Mouse (Mus musculus) G1E (cell line): ENCODE measurements at regions not wholly inside any gene's neighbourhood (a gene's known extent, or its start where the extent isn't known, plus 50 kb on each side); places are given as distances from the start of the nearest gene placed in this dataset.

Experiments
- ATAC-seq: 2 replicates; pipeline ENCODE4 v1.8.0; 2016; ENCODE audit warnings: mild to moderate bottlenecking; ENCODE audit not compliant: insufficient number of reproducible peaks, poor library complexity, low FRiP score, severe bottlenecking; ENCODE audit errors: extremely low read depth
- DNase-seq: peaks from one replicate; pipeline ENCODE4 v3.0.0; 2012; ENCODE audit warnings: low spot score
- H3K27me3 ChIP-seq: 2 replicates; pipeline ENCODE4 v1.6.1; 2012; ENCODE audit warnings: mild to moderate bottlenecking, low read length, inconsistent platforms; ENCODE audit not compliant: insufficient read depth
- H3K36me3 ChIP-seq: replicated peaks from 2 replicates; pipeline ENCODE3; 2012; ENCODE audit warnings: mild to moderate bottlenecking, inconsistent platforms
- H3K4me1 ChIP-seq: 2 replicates; pipeline ENCODE4 v1.6.1; 2012; ENCODE audit warnings: low read depth, low read length, inconsistent platforms, mixed read lengths; ENCODE audit not compliant: insufficient read depth
- H3K4me3 ChIP-seq: 2 replicates; pipeline ENCODE4 v1.5.1; 2012; ENCODE audit warnings: low read depth, mild to moderate bottlenecking, inconsistent platforms, low read length, moderate library complexity, mixed read lengths
- H3K9me3 ChIP-seq: replicated peaks from 2 replicates; pipeline ENCODE4 v1.6.1; 2012; ENCODE audit warnings: inconsistent platforms
- CTCF ChIP-seq: IDR thresholded peaks from 2 replicates; pipeline ENCODE4 v1.5.1; 2012; ENCODE audit warnings: low read depth, low read length, inconsistent platforms, mixed read lengths
- GATA1 ChIP-seq: IDR thresholded peaks from 2 replicates; pipeline ENCODE4 v1.6.1; 2012; ENCODE audit warnings: borderline replicate concordance, low read length, inconsistent platforms, mixed read lengths
- GATA2 ChIP-seq: IDR thresholded peaks from 2 replicates; pipeline ENCODE4 v1.6.1; 2012; ENCODE audit warnings: low read depth, low read length, inconsistent platforms, borderline replicate concordance
- POLR2AphosphoS5 ChIP-seq: IDR thresholded peaks from 2 replicates; pipeline ENCODE4 v1.6.1; 2012; ENCODE audit warnings: low read depth, low read length, inconsistent platforms; ENCODE audit not compliant: insufficient replicate concordance
- TAL1 ChIP-seq: conservative IDR thresholded peaks from 2 replicates; pipeline ENCODE4 v1.6.1; 2012; ENCODE audit warnings: low read depth, low read length, inconsistent platforms, mixed read lengths

- Histone ChIP-seq H3K36me3 (no peaks in the 10 kb centered on the region), H3K4me3 (no peak overlapping the region), H3K4me1 (no peaks in the 10 kb centered on the region), H3K9me3 (peaks cover 42% of the 10 kb centered on the region), H3K27me3 (no peaks in the 10 kb centered on the region)
- DNase-seq (no peak), ATAC-seq (no peak)
- TF ChIP-seq CTCF (no peak), TAL1 (no peak), POLR2AphosphoS5 (no peak), GATA2 (no peak), GATA1 (no peak)
Measured at GRCm38 (mm10) chr6:101056318-101056717, 222.9 kb downstream of the Ppp4r2 start.

GRCm38 (mm10) chr6:101059058-101059457 is 225.6 kb downstream of the Ppp4r2 start:
- TF ChIP-seq CTCF (no peak), TAL1 (no peak), GATA2 (no peak), POLR2AphosphoS5 (no peak), GATA1 (no peak)
- H3K36me3 ChIP-seq = no peaks in the 10 kb centered on the region
- ATAC-seq (no peak), DNase-seq (no peak)
- H3K9me3 ChIP-seq = peaks cover 44% of the 10 kb centered on the region
- no peak overlapping the region for H3K4me3 ChIP-seq
- no peaks in the 10 kb centered on the region for H3K27me3 ChIP-seq
- H3K4me1 ChIP-seq = no peaks in the 10 kb centered on the region

GRCm38 (mm10) chr6:101062186-101062585 is 228.8 kb downstream of the Ppp4r2 start:
- Histone ChIP-seq H3K4me3 (no peak overlapping the region), H3K27me3 (no peaks in the 10 kb centered on the region), H3K4me1 (no peaks in the 10 kb centered on the region), H3K9me3 (peaks cover 35% of the 10 kb centered on the region), H3K36me3 (no peaks in the 10 kb centered on the region)
- ATAC-seq (no peak), DNase-seq (no peak)
- TF ChIP-seq POLR2AphosphoS5 (no peak), CTCF (no peak), TAL1 (no peak), GATA1 (no peak), GATA2 (no peak)

GRCm38 (mm10) chr6:101075753-101076516 is 242.5 kb downstream of the Ppp4r2 start:
- DNase-seq (no peak), ATAC-seq (no peak)
- Histone ChIP-seq H3K9me3 (peaks cover 73% of the 10 kb centered on the region), H3K27me3 (no peaks in the 10 kb centered on the region), H3K4me1 (no peaks in the 10 kb centered on the region), H3K36me3 (no peaks in the 10 kb centered on the region), H3K4me3 (no peak overlapping the region)
- TF ChIP-seq TAL1 (no peak), POLR2AphosphoS5 (no peak), CTCF (no peak), GATA1 (no peak)

- Histone ChIP-seq H3K9me3 (peaks cover 61% of the 10 kb centered on the region), H3K27me3 (no peaks in the 10 kb centered on the region), H3K36me3 (no peaks in the 10 kb centered on the region), H3K4me1 (no peaks in the 10 kb centered on the region), H3K4me3 (no peak overlapping the region)
- DNase-seq (no peak), ATAC-seq (no peak)
- TF ChIP-seq GATA2 = no peak
- no peak for TF ChIP-seq POLR2AphosphoS5
- no peak for TF ChIP-seq CTCF
- TF ChIP-seq GATA1 = no peak
- TF ChIP-seq TAL1 = no peak
Measured at GRCm38 (mm10) chr6:101078294-101078693, 244.9 kb downstream of the Ppp4r2 start.

GRCm38 (mm10) chr6:101083676-101084075 is 250.3 kb downstream of the Ppp4r2 start:
- DNase-seq = no peak
- H3K4me1 ChIP-seq = no peaks in the 10 kb centered on the region
- no peak for ATAC-seq

More at GRCm38 (mm10) chr6:101083676-101084075, 250.3 kb downstream of the Ppp4r2 start:
- no peak overlapping the region for H3K4me3 ChIP-seq
- peaks cover 42% of the 10 kb centered on the region for H3K9me3 ChIP-seq
- H3K27me3 ChIP-seq = no peaks in the 10 kb centered on the region
- no peak for TF ChIP-seq GATA2
- no peak for TF ChIP-seq CTCF
- no peak for TF ChIP-seq GATA1
- TF ChIP-seq POLR2AphosphoS5 = no peak
- TF ChIP-seq TAL1 = no peak
- no peaks in the 10 kb centered on the region for H3K36me3 ChIP-seq
